9 mouse cellular contexts compared by ENCODE assay signal in the genomic region with DNA sequence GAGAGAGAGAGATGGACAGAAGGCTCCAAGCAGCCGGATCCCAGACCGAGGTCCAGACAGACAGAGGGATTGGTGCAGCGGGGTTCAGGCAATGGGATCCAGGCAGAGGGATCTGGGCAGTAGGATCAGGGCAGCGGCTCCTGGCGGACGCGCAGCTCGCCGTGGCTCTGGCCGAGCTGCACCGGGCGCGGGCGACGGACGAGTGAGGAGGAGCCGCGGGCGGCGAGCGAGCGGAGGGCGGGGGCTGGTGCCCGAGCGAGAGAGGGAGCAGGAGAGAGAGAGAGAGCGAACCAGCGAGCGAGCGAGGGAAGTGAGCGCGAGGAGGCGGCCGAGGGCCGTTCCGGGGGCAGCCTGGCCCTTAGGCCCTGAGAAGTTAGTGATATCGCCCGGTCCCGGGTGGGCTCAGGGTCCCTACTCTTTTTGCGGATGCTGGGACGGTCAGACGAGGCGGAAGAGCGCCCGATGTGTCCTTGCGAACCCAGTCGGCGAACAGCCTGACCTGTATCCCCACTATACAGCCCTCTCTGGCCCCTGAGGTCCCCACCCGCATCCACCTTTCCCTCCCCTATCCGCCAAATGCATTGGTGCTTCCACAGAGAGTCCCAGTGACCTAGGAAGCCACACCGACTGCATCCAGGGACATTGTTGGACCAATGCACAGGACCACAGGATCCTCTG. TPM values are rescaled to one million over a fixed set of nuclear protein-coding genes. Genes with fewer than 3 reads are reported as not detected.
DNase-seq lines count a peak whose midpoint lies in the region; ATAC-seq lines count a peak whose summit lies in the region.
"Had no signal": no experiment of that assay in that cellular context is flagged by ENCODE, and none has a peak within 500 bp of the region (broad histone marks: within the 10 kb centered on the region; RNA-seq: fewer than 3 reads in every experiment).

A gene (minus strand): TSS at position 193 of the 678 bp plus-strand sequence.

- no peak within 1 kb of the TSS for H3K9ac ChIP-seq in heart, embryonic 11.5 days (ENCODE audit: low read depth, low read length)
- H3K9ac ChIP-seq in lung, embryonic 15.5 days, result no peak within 1 kb of the TSS

- no peak for ATAC-seq in heart, embryonic 11.5 days (replicated peaks; ENCODE audit: insufficient number of reproducible peaks, low FRiP score, low TSS enrichment)
- ATAC-seq in lung, embryonic 15.5 days (ENCODE audit: borderline replicate concordance, extremely low read depth, low FRiP score, low TSS enrichment), result no peak

- no peaks in the 10 kb centered on the region for H3K4me1 ChIP-seq in heart, embryonic 11.5 days (ENCODE audit: control insufficient read depth, insufficient read depth, low read length)
- peaks cover 19% of the 10 kb centered on the region for H3K4me1 ChIP-seq in lung, embryonic 15.5 days

- under 1% methylated on average over 44 of the region's 50 CpGs for WGBS in heart, embryonic 11.5 days (ENCODE audit: insufficient replicate concordance)
- WGBS in lung, embryonic 15.5 days, result under 1% methylated on average over 48 of the region's 50 CpGs

- peaks cover 79% of the 10 kb centered on the region for H3K27me3 ChIP-seq in heart, embryonic 11.5 days (ENCODE audit: control insufficient read depth, insufficient read depth, low read length)
- H3K27me3 ChIP-seq in lung, embryonic 15.5 days, result peaks cover 61% of the 10 kb centered on the region
- H3K27me3 ChIP-seq: CH12.LX had no signal

- H3K27ac ChIP-seq in heart, embryonic 11.5 days (ENCODE audit: low read depth, low read length), result no peak within 1 kb of the TSS
- H3K27ac ChIP-seq in lung, embryonic 15.5 days, result no peak within 1 kb of the TSS

- intact Hi-C loops in heart, postnatal 25 days (cut with DNase I), result no loop called here

- H3K4me2 ChIP-seq in heart, embryonic 11.5 days, result peak within 1 kb of the TSS; percentile 68
- H3K4me2 ChIP-seq in lung, embryonic 15.5 days, result peak within 1 kb of the TSS; percentile 59

- no peaks in the 10 kb centered on the region for H3K36me3 ChIP-seq in heart, embryonic 11.5 days (ENCODE audit: control insufficient read depth, insufficient read depth, low read length)
- no peaks in the 10 kb centered on the region for H3K36me3 ChIP-seq in lung, embryonic 15.5 days

- peak within 1 kb of the TSS; percentile 39 for H3K4me3 ChIP-seq in heart, embryonic 11.5 days (ENCODE audit: low read depth, low read length)
- H3K4me3 ChIP-seq in lung, embryonic 15.5 days, result peak within 1 kb of the TSS; percentile 31

- H3K9me3 ChIP-seq in heart, embryonic 11.5 days (replicated peaks; ENCODE audit: control insufficient read depth, low read length), result no peaks in the 10 kb centered on the region
- H3K9me3 ChIP-seq in lung, embryonic 15.5 days, result no peaks in the 10 kb centered on the region

- no peak for DNase-seq in heart, postnatal 25 days (ENCODE audit: low spot score)
- DNase-seq in cerebellum, postnatal 14 days, result peak; percentile 90 to 93
- DNase-seq in frontal cortex, postnatal 36 days (ENCODE audit: low spot score in 2 of 2), result peak; percentile 82 to 84
- DNase-seq in layer of hippocampus, adult 18-20 months (ENCODE audit: low spot score in 2 of 2), result peak; percentile 76 to 83
- DNase-seq in right cerebral cortex, postnatal 10 days (ENCODE audit: low spot score in 2 of 2), result peak; percentile 88 to 89
- no peak for DNase-seq in spleen, adult 12 weeks (ENCODE audit: low spot score)

RNA-seq across cellular contexts. Expression of the gene that starts here (rescaled TPM):
- 0.10 TPM in 1 of 2 replicates, not detected in the other for polyA plus RNA-seq in heart, embryonic 11.5 days (2014; fragmentation: Nextera tagmentation; extraction: Ambion mirVana)
- under 1 TPM; 0.16 to 0.20 TPM for total RNA-seq in heart, postnatal 25 days (2021)
- 100 to 1,000 TPM; 226 to 228 TPM for total RNA-seq in layer of hippocampus, adult 18-20 months (2021)
- polyA plus RNA-seq in lung, embryonic 15.5 days (2015; fragmentation: Nextera tagmentation; extraction: Ambion mirVana), result 0.21 and 0.37 TPM in 2 replicates
- total RNA-seq: CH12.LX had no signal

Comparison
In these comparisons a context has a peak if more than half of its experiments do, and no peak if none do; other contexts are left out.
1. RNA of the gene that starts here (total RNA-seq): 226 to 228 TPM in layer of hippocampus, adult 18-20 months; 0.16 to 0.20 TPM in heart, postnatal 25 days; every median in the first group is over 100 times any median in the second.
2. DNase-seq: peak in cerebellum, postnatal 14 days (2 of 2), frontal cortex, postnatal 36 days (2 of 2), layer of hippocampus, adult 18-20 months (2 of 2) and right cerebral cortex, postnatal 10 days (2 of 2); none in heart, postnatal 25 days (single experiment) and spleen, adult 12 weeks (single experiment).